Mouse (Mus musculus) ES-E14 (cell line): ENCODE measurements around the gene Olfr870. TPM values are rescaled to one million over a fixed set of nuclear protein-coding genes. Genes with fewer than 3 reads are reported as not detected.
"Not testable (repeated sequence)": the region's sequence is repeated elsewhere in the genome, so short reads cannot be mapped to it uniquely, and the experiment has no call there.

Source experiments
- DNase-seq: peaks from one replicate; pipeline ENCODE4 v3.0.0-alpha.2; 2013; ENCODE audit warnings: low read depth, low spot score
- H3K27ac ChIP-seq: 2 replicates; pipeline ENCODE4 v1.5.1; 2012; ENCODE audit warnings: low read depth, mild to moderate bottlenecking, low read length, moderate library complexity, mixed read lengths; ENCODE audit not compliant: poor library complexity, insufficient read depth, severe bottlenecking
- H3K36me3 ChIP-seq: 2 replicates; pipeline ENCODE4 v1.6.1; 2012; ENCODE audit warnings: mild to moderate bottlenecking, low read length, moderate library complexity, mixed read lengths; ENCODE audit not compliant: control insufficient read depth, poor library complexity, insufficient read depth, severe bottlenecking
- H3K4me1 ChIP-seq, 2 experiments: fragments of 150-350 bp in 1 of 2; sonication (generic) in 1 of 2; 2 replicates each; pipeline ENCODE4 v1.6.1; 2012; ENCODE audit warnings: low read length in 2 of 2, mild to moderate bottlenecking in 1 of 2, mixed read lengths in 1 of 2; ENCODE audit not compliant: control insufficient read depth in 2 of 2, insufficient read depth in 2 of 2, poor library complexity in 1 of 2
- H3K4me3 ChIP-seq, 2 experiments: fragments of 150-350 bp in 1 of 2; sonication (generic) in 1 of 2; 2 replicates each; pipeline ENCODE4 v1.5.1; 2012; ENCODE audit warnings: low read length in 2 of 2, low read depth in 1 of 2, mild to moderate bottlenecking in 1 of 2, mixed read lengths in 1 of 2; ENCODE audit not compliant: insufficient read depth in 1 of 2, poor library complexity in 1 of 2, severe bottlenecking in 1 of 2
- H3K9ac ChIP-seq: 2 replicates; pipeline ENCODE4 v1.6.1; 2012; ENCODE audit warnings: low read depth, mild to moderate bottlenecking, low read length, mixed read lengths; ENCODE audit not compliant: poor library complexity, insufficient read depth, severe bottlenecking
- H3K9me3 ChIP-seq: fragments of 150-350 bp; sonication (generic); 2 replicates; pipeline ENCODE4 v1.6.1; 2012; ENCODE audit warnings: low read depth, mild to moderate bottlenecking, low read length; ENCODE audit not compliant: control insufficient read depth, insufficient read depth
- CHD2 ChIP-seq: IDR thresholded peaks from 2 replicates; pipeline ENCODE4 v1.6.1; 2014; ENCODE audit warnings: mild to moderate bottlenecking, low read depth, low read length, inconsistent platforms
- HCFC1 ChIP-seq: IDR thresholded peaks from 2 replicates; pipeline ENCODE4 v1.6.1; 2012; ENCODE audit warnings: low read length, inconsistent platforms, borderline replicate concordance; ENCODE audit not compliant: insufficient read depth
- MAFK ChIP-seq: IDR thresholded peaks from 2 replicates; pipeline ENCODE4 v1.6.1; 2014; ENCODE audit warnings: mild to moderate bottlenecking, low read depth, low read length, inconsistent platforms; ENCODE audit not compliant: insufficient read depth
- ZC3H11A ChIP-seq: IDR thresholded peaks from 2 replicates; pipeline ENCODE4 v1.6.1; 2012; ENCODE audit warnings: low read depth, mild to moderate bottlenecking, inconsistent platforms, low read length, borderline replicate concordance
- ZNF384 ChIP-seq: IDR thresholded peaks from 2 replicates; pipeline ENCODE4 v1.6.1; 2012; ENCODE audit warnings: low read depth, low read length, inconsistent platforms
- in situ Hi-C, 2 experiments: fragments of 600-800 bp; cut with MboI; formaldehyde crosslinking; loops; one replicate each; pipeline ENCODE4 v1.15.1; 2025; ENCODE audit warnings: low sequenced_read_pairs in 2 of 2, inconsistent platforms in 1 of 2; ENCODE audit not compliant: unreplicated experiment in 2 of 2
- total RNA-seq: library from RNA; depleted of rRNA; stranded (reverse); fragments of 300-350 nt; gene quantifications from 2 replicates; pipeline ENCODE4 v1.2.3, GENCODE M21; 2012; rRNA removed

The Olfr870 gene
- not detected in 2 replicates for total RNA-seq

GRCm38 (mm10) chr9:20173957-20174356 lies at the start of gene Olfr870:
Gene Olfr870 (minus strand): TSS chr9:20174057.
- TF ChIP-seq HCFC1 = no peak
- no peak for TF ChIP-seq MAFK
- H3K36me3 ChIP-seq = no peaks in the 10 kb centered on the region
- in situ Hi-C loops = no loop called here

GRCm38 (mm10) chr9:20211907-20212306 lies 38.0 kb upstream of the Olfr870 start, which contains the start of gene Olfr871:
Gene Olfr871 (plus strand): TSS chr9:20212207.
- H3K9me3 ChIP-seq = no peaks in the 10 kb centered on the region

More at GRCm38 (mm10) chr9:20173957-20174356, at the start of gene Olfr870:
- Histone ChIP-seq H3K4me1 (no peaks in the 10 kb centered on the region), H3K9ac (no peak within 1 kb of the TSS), H3K4me3 (no peak within 1 kb of the TSS), H3K27ac (no peak within 1 kb of the TSS), H3K9me3 (no peaks in the 10 kb centered on the region; the same call in 1 of the 2 replicates)
- no peak for DNase-seq

GRCm38 (mm10) chr9:20211477-20211876 lies 37.6 kb upstream of the Olfr870 start:
- no peak overlapping the region for H3K9ac ChIP-seq
- no peak overlapping the region for H3K4me3 ChIP-seq
- in situ Hi-C loops = no loop called here
- H3K9me3 ChIP-seq = no peaks in the 10 kb centered on the region
- no peaks in the 10 kb centered on the region for H3K36me3 ChIP-seq
- no peak for DNase-seq
- no peaks in the 10 kb centered on the region for H3K4me1 ChIP-seq
- TF ChIP-seq MAFK (no peak), ZNF384 (no peak), CHD2 (no peak)
- H3K27ac ChIP-seq = no peak overlapping the region

More at GRCm38 (mm10) chr9:20211907-20212306, 38.0 kb upstream of the Olfr870 start, which contains the start of gene Olfr871:
- in situ Hi-C loops = no loop called here
- Histone ChIP-seq H3K4me3 (no peak within 1 kb of the TSS), H3K4me1 (no peaks in the 10 kb centered on the region), H3K27ac (no peak within 1 kb of the TSS), H3K36me3 (no peaks in the 10 kb centered on the region), H3K9ac (no peak within 1 kb of the TSS)
- DNase-seq = no peak
- TF ChIP-seq CHD2 = no peak
- TF ChIP-seq MAFK = no peak
- TF ChIP-seq ZC3H11A = no peak
- no peak for TF ChIP-seq ZNF384
- no peak for TF ChIP-seq HCFC1

- Histone ChIP-seq H3K4me3 (no peak overlapping the region), H3K36me3 (no peaks in the 10 kb centered on the region), H3K27ac (no peak overlapping the region), H3K9ac (no peak overlapping the region), H3K4me1 (no peaks in the 10 kb centered on the region), H3K9me3 (no peaks in the 10 kb centered on the region)
- no peak for DNase-seq
- in situ Hi-C loops = no loop called here
- TF ChIP-seq HCFC1 = no peak
- no peak for TF ChIP-seq CHD2
- no peak for TF ChIP-seq ZNF384
- TF ChIP-seq MAFK = no peak
These were observed 37.0 kb upstream of the Olfr870 start for GRCm38 (mm10) chr9:20210812-20211211.

- H3K4me3 ChIP-seq, in situ Hi-C loops: not testable (repeated sequence)
These were observed 29.6 kb upstream of the Olfr870 start for GRCm38 (mm10) chr9:20203413-20203984.

More at GRCm38 (mm10) chr9:20203413-20203984, 29.6 kb upstream of the Olfr870 start:
- not testable (repeated sequence) for H3K27ac ChIP-seq, H3K9me3 ChIP-seq, DNase-seq, H3K4me1 ChIP-seq, H3K36me3 ChIP-seq, H3K9ac ChIP-seq
